Mouse (Mus musculus): Measurements from ENCODE around the gene Dusp7. TPM values are rescaled to one million over a fixed set of nuclear protein-coding genes. Genes with fewer than 3 reads are reported as not detected.

Dusp7 gene
- polyA plus RNA-seq, 1 experiment from 2014 or later: 7.1 TPM

- peaks cover 8% of the 10 kb centered on the region for H3K4me1 ChIP-seq
- no peak overlapping the region for H3K9ac ChIP-seq
- H3K9me3 ChIP-seq (replicated peaks): no peaks in the 10 kb centered on the region
- H3K4me3 ChIP-seq: no peak overlapping the region
- no peak overlapping the region for H3K27ac ChIP-seq
- H3K4me2 ChIP-seq: no peak overlapping the region
- H3K36me3 ChIP-seq (ENCODE audit: poor library complexity, severe bottlenecking): no peaks in the 10 kb centered on the region
- H3K27me3 ChIP-seq: no peaks in the 10 kb centered on the region
- no peak for ATAC-seq
These were observed 12.5 kb upstream of the Dusp7 start for GRCm38 (mm10) chr9:106355975-106356286.

GRCm38 (mm10) chr9:106356323-106356844 is 12.0 kb upstream of the Dusp7 start:
- Histone ChIP-seq H3K4me1 (peaks cover 8% of the 10 kb centered on the region), H3K36me3 (ENCODE audit: poor library complexity, severe bottlenecking) (no peaks in the 10 kb centered on the region), H3K4me2 (no peak overlapping the region), H3K4me3 (no peak overlapping the region), H3K27me3 (no peaks in the 10 kb centered on the region), H3K9ac (no peak overlapping the region), H3K9me3 (replicated peaks) (no peaks in the 10 kb centered on the region), H3K27ac (no peak overlapping the region)
- ATAC-seq: no peak
- WGBS: 75% methylated on average over 5 of the region's 10 CpGs

- no peak overlapping the region for H3K4me3 ChIP-seq
- no peaks in the 10 kb centered on the region for H3K9me3 ChIP-seq (replicated peaks)
- no peaks in the 10 kb centered on the region for H3K27me3 ChIP-seq
- H3K9ac ChIP-seq: no peak overlapping the region
- H3K4me2 ChIP-seq: no peak overlapping the region
- no peak for ATAC-seq
- WGBS: 85% methylated on average over 3 of the region's 3 CpGs
- H3K4me1 ChIP-seq: peaks cover 8% of the 10 kb centered on the region
- no peaks in the 10 kb centered on the region for H3K36me3 ChIP-seq (ENCODE audit: poor library complexity, severe bottlenecking)
- no peak overlapping the region for H3K27ac ChIP-seq
These were observed 11.3 kb upstream of the Dusp7 start for GRCm38 (mm10) chr9:106357167-106357566.

- no peaks in the 10 kb centered on the region for H3K9me3 ChIP-seq (replicated peaks)
- no peak overlapping the region for H3K4me3 ChIP-seq
- no peak overlapping the region for H3K4me2 ChIP-seq
- H3K27ac ChIP-seq: no peak overlapping the region
- peak; percentile 53; the same call in 1 of the 2 replicates for ATAC-seq
- H3K36me3 ChIP-seq (ENCODE audit: poor library complexity, severe bottlenecking): no peaks in the 10 kb centered on the region
- WGBS: 39% methylated on average over 6 of the region's 6 CpGs
- peaks cover 8% of the 10 kb centered on the region for H3K4me1 ChIP-seq
- H3K27me3 ChIP-seq: no peaks in the 10 kb centered on the region
- no peak overlapping the region for H3K9ac ChIP-seq
These were observed 9.1 kb upstream of the Dusp7 start for GRCm38 (mm10) chr9:106359297-106359696.

GRCm38 (mm10) chr9:106361140-106361539 is 7.3 kb upstream of the Dusp7 start:
- ATAC-seq: no peak
- Histone ChIP-seq H3K27me3 (no peaks in the 10 kb centered on the region), H3K9me3 (replicated peaks) (no peaks in the 10 kb centered on the region), H3K9ac (no peak overlapping the region), H3K27ac (no peak overlapping the region), H3K4me2 (no peak overlapping the region), H3K4me1 (peaks cover 8% of the 10 kb centered on the region), H3K36me3 (ENCODE audit: poor library complexity, severe bottlenecking) (no peaks in the 10 kb centered on the region), H3K4me3 (no peak overlapping the region)
- WGBS: 86% methylated on average over 6 of the region's 6 CpGs

GRCm38 (mm10) chr9:106365333-106365732 is 3.1 kb upstream of the Dusp7 start:
- Histone ChIP-seq H3K4me3 (no peak overlapping the region), H3K4me1 (peaks cover 19% of the 10 kb centered on the region), H3K27ac (no peak overlapping the region), H3K4me2 (no peak overlapping the region), H3K27me3 (no peaks in the 10 kb centered on the region), H3K9ac (no peak overlapping the region), H3K36me3 (ENCODE audit: poor library complexity, severe bottlenecking) (no peaks in the 10 kb centered on the region), H3K9me3 (replicated peaks) (no peaks in the 10 kb centered on the region)
- WGBS: 83% methylated on average over 7 of the region's 7 CpGs
- ATAC-seq: no peak

GRCm38 (mm10) chr9:106366188-106366587 is 2.2 kb upstream of the Dusp7 start:
- WGBS: 14% methylated on average over 1 of the region's 1 CpGs
- no peak overlapping the region for H3K27ac ChIP-seq
- H3K36me3 ChIP-seq (ENCODE audit: poor library complexity, severe bottlenecking): peaks cover 2% of the 10 kb centered on the region
- no peaks in the 10 kb centered on the region for H3K27me3 ChIP-seq
- ATAC-seq: no peak
- H3K4me1 ChIP-seq: peaks cover 28% of the 10 kb centered on the region
- H3K4me2 ChIP-seq: peak overlapping the region; percentile 98; the same call in 1 of the 2 replicates
- H3K9ac ChIP-seq: no peak overlapping the region
- no peak overlapping the region for H3K4me3 ChIP-seq
- no peaks in the 10 kb centered on the region for H3K9me3 ChIP-seq (replicated peaks)

- H3K9me3 ChIP-seq (replicated peaks): no peaks in the 10 kb centered on the region
- H3K4me2 ChIP-seq: peak overlapping the region; percentile 98
- H3K4me3 ChIP-seq: peak overlapping the region; percentile 80
- 31% methylated on average over 5 of the region's 5 CpGs for WGBS
- H3K27me3 ChIP-seq: no peaks in the 10 kb centered on the region
- peaks cover 9% of the 10 kb centered on the region for H3K36me3 ChIP-seq (ENCODE audit: poor library complexity, severe bottlenecking)
- peaks cover 36% of the 10 kb centered on the region for H3K4me1 ChIP-seq
- ATAC-seq: 0 out of 2 replicates have a peak, but pooled peaks have one; percentile 3
- H3K9ac ChIP-seq: peak overlapping the region; percentile 53
- H3K27ac ChIP-seq: no peak overlapping the region
These were observed 1.4 kb upstream of the Dusp7 start for GRCm38 (mm10) chr9:106367001-106367400.

- Histone ChIP-seq H3K4me3 (peak overlapping the region; percentile 80), H3K9ac (peak overlapping the region; percentile 90), H3K4me1 (peaks cover 40% of the 10 kb centered on the region), H3K27me3 (no peaks in the 10 kb centered on the region), H3K36me3 (ENCODE audit: poor library complexity, severe bottlenecking) (peaks cover 13% of the 10 kb centered on the region), H3K9me3 (replicated peaks) (no peaks in the 10 kb centered on the region), H3K27ac (peak overlapping the region; percentile 95), H3K4me2 (peak overlapping the region; percentile 98)
- ATAC-seq: peak; percentile 95
- under 1% methylated on average over 36 of the region's 36 CpGs for WGBS
These were observed 780 bp upstream of the Dusp7 start for GRCm38 (mm10) chr9:106367592-106368111.

- ATAC-seq: peak; percentile 23
- peaks cover 26% of the 10 kb centered on the region for H3K36me3 ChIP-seq (ENCODE audit: poor library complexity, severe bottlenecking)
- H3K9ac ChIP-seq: peak overlapping the region; percentile 90
- peak overlapping the region; percentile 98 for H3K4me2 ChIP-seq
- under 1% methylated on average over 72 of the region's 72 CpGs for WGBS
- H3K9me3 ChIP-seq (replicated peaks): no peaks in the 10 kb centered on the region
- H3K27ac ChIP-seq: peak overlapping the region; percentile 95
- H3K27me3 ChIP-seq: no peaks in the 10 kb centered on the region
- peaks cover 40% of the 10 kb centered on the region for H3K4me1 ChIP-seq
- peak overlapping the region; percentile 80 for H3K4me3 ChIP-seq
These were observed 534 bp downstream of the Dusp7 start for GRCm38 (mm10) chr9:106368831-106369501.

- H3K4me2 ChIP-seq: peak overlapping the region; percentile 98
- ATAC-seq: no peak
- H3K4me3 ChIP-seq: peak overlapping the region; percentile 80
- WGBS: 8% methylated on average over 11 of the region's 11 CpGs
- H3K36me3 ChIP-seq (ENCODE audit: poor library complexity, severe bottlenecking): peaks cover 33% of the 10 kb centered on the region
- no peaks in the 10 kb centered on the region for H3K27me3 ChIP-seq
- no peak overlapping the region for H3K27ac ChIP-seq
- H3K9ac ChIP-seq: peak overlapping the region; percentile 90
- no peaks in the 10 kb centered on the region for H3K9me3 ChIP-seq (replicated peaks)
- peaks cover 40% of the 10 kb centered on the region for H3K4me1 ChIP-seq
These were observed 1.5 kb downstream of the Dusp7 start for GRCm38 (mm10) chr9:106369801-106370485.

GRCm38 (mm10) chr9:106370620-106371383 is 2.4 kb downstream of the Dusp7 start:
- no peak overlapping the region for H3K27ac ChIP-seq
- peak overlapping the region; percentile 98 for H3K4me2 ChIP-seq
- peaks cover 36% of the 10 kb centered on the region for H3K36me3 ChIP-seq (ENCODE audit: poor library complexity, severe bottlenecking)
- H3K9me3 ChIP-seq (replicated peaks): no peaks in the 10 kb centered on the region
- no peaks in the 10 kb centered on the region for H3K27me3 ChIP-seq
- ATAC-seq: no peak
- 83% methylated on average over 29 of the region's 30 CpGs for WGBS
- peak overlapping the region; percentile 30 for H3K9ac ChIP-seq
- peak overlapping the region; percentile 80 for H3K4me3 ChIP-seq
- peaks cover 40% of the 10 kb centered on the region for H3K4me1 ChIP-seq

Measured in forebrain, embryonic 13.5 days (tissue).